ENCODE assay signal across 8 mouse cellular contexts in genomic region chr13:13784420-13784936, GRCm38 (mm10). TPM values are rescaled to one million over a fixed set of nuclear protein-coding genes. Genes with fewer than 3 reads are reported as not detected.
DNase-seq lines count a peak whose midpoint lies in the region; ATAC-seq and TF ChIP-seq lines count a peak whose summit lies in the region.

No protein-coding gene starts in this region.

- no peaks in the 10 kb centered on the region for H3K9me3 ChIP-seq in embryonic facial prominence, embryonic 11.5 days (replicated peaks; ENCODE audit: control insufficient read depth, low read length)
- no peaks in the 10 kb centered on the region for H3K9me3 ChIP-seq in intestine, postnatal 0 days (ENCODE audit: control insufficient read depth)
- H3K9me3 ChIP-seq in neural tube, embryonic 15.5 days (replicated peaks), result no peaks in the 10 kb centered on the region

- H3K4me1 ChIP-seq in heart, adult 2 months (ENCODE audit: control insufficient read depth, insufficient read depth, low read length), result no peaks in the 10 kb centered on the region; the same call in 1 of the 2 replicates
- H3K4me1 ChIP-seq in embryonic facial prominence, embryonic 11.5 days (ENCODE audit: control insufficient read depth, insufficient read depth, low read length), result 0 out of 2 replicates have a peak, but pooled peaks cover 5% of the 10 kb centered on the region
- H3K4me1 ChIP-seq in intestine, postnatal 0 days (replicated peaks; ENCODE audit: control insufficient read depth, insufficient read depth, low read length), result no peaks in the 10 kb centered on the region
- H3K4me1 ChIP-seq in neural tube, embryonic 15.5 days, result peaks cover 34% of the 10 kb centered on the region

- no peaks in the 10 kb centered on the region for H3K79me3 ChIP-seq in C2C12 (ENCODE audit: low read depth)

- H3K27ac ChIP-seq in heart, adult 2 months, result no peak overlapping the region
- H3K27ac ChIP-seq in embryonic facial prominence, embryonic 11.5 days (replicated peaks; ENCODE audit: low read depth, low read length), result no peak overlapping the region
- H3K27ac ChIP-seq in intestine, postnatal 0 days (ENCODE audit: low read depth, low read length), result no peak overlapping the region
- H3K27ac ChIP-seq in neural tube, embryonic 15.5 days (replicated peaks), result peak overlapping the region; percentile 70

- TF ChIP-seq EP300 in heart, adult 2 months (IDR thresholded peaks at IDR 0.05; ENCODE audit: insufficient read depth, low read depth, low read length), result no peak

- H3ac ChIP-seq in C2C12 (ENCODE audit: control insufficient read depth, insufficient read length, low read depth), result peak overlapping the region; percentile 2

- H3K27me3 ChIP-seq in heart, adult 2 months (ENCODE audit: control insufficient read depth, insufficient read depth, low read length), result peaks cover 9% of the 10 kb centered on the region
- H3K27me3 ChIP-seq in C2C12 (ENCODE audit: control insufficient read depth, insufficient read depth, insufficient read length), result peaks cover 12% of the 10 kb centered on the region
- H3K27me3 ChIP-seq in embryonic facial prominence, embryonic 11.5 days (ENCODE audit: control insufficient read depth, insufficient read depth, low read length), result peaks cover 21% of the 10 kb centered on the region
- H3K27me3 ChIP-seq in intestine, postnatal 0 days (replicated peaks; ENCODE audit: control insufficient read depth, insufficient read depth, low read length), result peaks cover 37% of the 10 kb centered on the region
- peaks cover 23% of the 10 kb centered on the region for H3K27me3 ChIP-seq in neural tube, embryonic 15.5 days (replicated peaks)

- peak overlapping the region; percentile 95 for H3K4me2 ChIP-seq in embryonic facial prominence, embryonic 11.5 days (ENCODE audit: low read depth, low read length)
- peak overlapping the region; percentile 92 for H3K4me2 ChIP-seq in intestine, postnatal 0 days (replicated peaks; ENCODE audit: low read depth)
- H3K4me2 ChIP-seq in neural tube, embryonic 15.5 days, result peak overlapping the region; percentile 87

- intact Hi-C loops in heart, adult 2 months (cut with DNase I), result no loop called here

- no peak overlapping the region for H3K9ac ChIP-seq in heart, adult 2 months (ENCODE audit: low read depth, low read length)
- H3K9ac ChIP-seq in embryonic facial prominence, embryonic 11.5 days (replicated peaks; ENCODE audit: low read length), result peak overlapping the region; percentile 34
- H3K9ac ChIP-seq in intestine, postnatal 0 days (ENCODE audit: low read depth, low read length), result no peak overlapping the region
- H3K9ac ChIP-seq in neural tube, embryonic 15.5 days (replicated peaks), result peak overlapping the region; percentile 67

- no peak for TF ChIP-seq CTCF in heart, adult 2 months (IDR thresholded peaks at IDR 0.05)
- TF ChIP-seq CTCF in C2C12 (IDR thresholded peaks at IDR 0.05; ENCODE audit: control insufficient read depth, insufficient read depth, insufficient read length), result no peak
- TF ChIP-seq CTCF in intestine, postnatal 0 days (IDR thresholded peaks at IDR 0.05; ENCODE audit: low read depth), result no peak

- H3K79me2 ChIP-seq in heart, adult 2 months (replicated peaks; ENCODE audit: control insufficient read depth, insufficient read depth, low read length), result no peaks in the 10 kb centered on the region
- H3K79me2 ChIP-seq in C2C12 (ENCODE audit: control insufficient read depth, insufficient read depth), result no peaks in the 10 kb centered on the region

- peak overlapping the region; percentile 47 for H3K4me3 ChIP-seq in heart, adult 2 months
- peak overlapping the region; percentile 28 for H3K4me3 ChIP-seq in C2C12 (ENCODE audit: insufficient read depth, poor library complexity, severe bottlenecking)
- H3K4me3 ChIP-seq in embryonic facial prominence, embryonic 11.5 days (ENCODE audit: low read depth, low read length), result peak overlapping the region; percentile 53
- peak overlapping the region; percentile 53 for H3K4me3 ChIP-seq in intestine, postnatal 0 days (ENCODE audit: low read depth, low read length)
- peak overlapping the region; percentile 71 for H3K4me3 ChIP-seq in neural tube, embryonic 15.5 days (replicated peaks)

- no peak for DNase-seq in heart, adult 2 months
- DNase-seq in heart, postnatal 4 days, result no peak
- peak; percentile 27 for DNase-seq in embryonic facial prominence, embryonic 11.5 days (ENCODE audit: low spot score)
- no peak for DNase-seq in left cerebral cortex, adult 11 months (ENCODE audit: low spot score)

- 1% methylated on average over 59 of the region's 59 CpGs for WGBS in heart, adult 2 months
- WGBS in embryonic facial prominence, embryonic 11.5 days, result 1% methylated on average over 46 of the region's 59 CpGs
- WGBS in intestine, postnatal 0 days, result under 1% methylated on average over 50 of the region's 59 CpGs
- WGBS in neural tube, embryonic 15.5 days, result under 1% methylated on average over 51 of the region's 59 CpGs

- no peaks in the 10 kb centered on the region for H3K36me3 ChIP-seq in heart, adult 2 months (ENCODE audit: control insufficient read depth, insufficient read depth, low read length)
- no peaks in the 10 kb centered on the region for H3K36me3 ChIP-seq in C2C12 (ENCODE audit: control insufficient read depth, insufficient read depth)
- no peaks in the 10 kb centered on the region for H3K36me3 ChIP-seq in embryonic facial prominence, embryonic 11.5 days (replicated peaks; ENCODE audit: control insufficient read depth, insufficient read depth, low read depth, low read length)
- no peaks in the 10 kb centered on the region for H3K36me3 ChIP-seq in intestine, postnatal 0 days (ENCODE audit: control insufficient read depth, insufficient read depth)
- H3K36me3 ChIP-seq in neural tube, embryonic 15.5 days, result no peaks in the 10 kb centered on the region

- ATAC-seq in embryonic facial prominence, embryonic 11.5 days (replicated peaks; ENCODE audit: insufficient number of reproducible peaks, low FRiP score, low TSS enrichment, low read depth), result peak; percentile 69
- peak; percentile 35; the same call in 1 of the 2 replicates for ATAC-seq in intestine, postnatal 0 days
- ATAC-seq in neural tube, embryonic 15.5 days (ENCODE audit: low FRiP score), result peak; percentile 72
- no peak for ATAC-seq in monocyte, adult 5-6 weeks (replicated peaks; ENCODE audit: insufficient number of reproducible peaks, low FRiP score, low TSS enrichment, poor library complexity, severe bottlenecking)

- no peak for TF ChIP-seq POLR2A in heart, adult 2 months (IDR thresholded peaks at IDR 0.05; ENCODE audit: insufficient read depth, low read depth, low read length)

TF ChIP-seq in C2C12, 6 proteins besides CTCF, POLR2A, EP300 and RAD21:
- no peak for TF ChIP-seq FOSL1 (IDR thresholded peaks at IDR 0.05; ENCODE audit: insufficient read depth, low read length, poor library complexity, severe bottlenecking)
- no peak for TF ChIP-seq USF1 (IDR thresholded peaks at IDR 0.05; ENCODE audit: low read depth)
- TF ChIP-seq CEBPB (IDR thresholded peaks at IDR 0.05; ENCODE audit: low read depth), result no peak
- no peak for TF ChIP-seq MYOG (IDR thresholded peaks at IDR 0.05; ENCODE audit: control insufficient read depth, extremely low read depth, insufficient read length)
- TF ChIP-seq MYOD1 (IDR thresholded peaks at IDR 0.05; ENCODE audit: control insufficient read depth, insufficient read length, low read depth), result no peak
- TF ChIP-seq MAX (IDR thresholded peaks at IDR 0.05), result no peak

RNA-seq across cellular contexts. Expression of gene Gng4, which starts 0.6 kb away (rescaled TPM):
- total RNA-seq in heart, adult 2 months (2021), result under 1 TPM; 0.23 to 0.32 TPM
- polyA plus RNA-seq in heart, adult 2 months (2012; rRNA removed), result 0.49 and 0.67 TPM in 2 replicates
- under 1 TPM; 0.27 to 0.33 TPM for total RNA-seq in heart, postnatal 4 days (2021)
- 0.04 TPM for polyA plus RNA-seq in C2C12 (2012; fragmentation: generic; extraction: Trizol)
- 1.7 and 2.4 TPM in 2 replicates for polyA plus RNA-seq in embryonic facial prominence, embryonic 11.5 days (2014; fragmentation: Nextera tagmentation; extraction: Ambion mirVana)
- polyA plus RNA-seq in intestine, postnatal 0 days (2015; fragmentation: Nextera tagmentation; extraction: Ambion mirVana), result 2.9 and 3.8 TPM in 2 replicates
- 70.4 and 81.3 TPM in 2 replicates for polyA plus RNA-seq in neural tube, embryonic 15.5 days (2015; fragmentation: Nextera tagmentation; extraction: Ambion mirVana)
- total RNA-seq in monocyte, adult 5-6 weeks (2017), result not detected in 3 replicates

Comparison
In these comparisons a context has a peak if more than half of its experiments do, and no peak if none do; other contexts are left out.
1. H3K9ac ChIP-seq: peak in embryonic facial prominence, embryonic 11.5 days (single experiment) and neural tube, embryonic 15.5 days (single experiment); none in heart, adult 2 months (single experiment) and intestine, postnatal 0 days (single experiment).
2. RNA of gene Gng4, which starts 0.6 kb away (polyA plus RNA-seq): 70.4 to 81.3 TPM in neural tube, embryonic 15.5 days; 2.9 to 3.8 TPM in intestine, postnatal 0 days, 1.7 to 2.4 TPM in embryonic facial prominence, embryonic 11.5 days, 0.49 to 0.67 TPM in heart, adult 2 months and 0.04 TPM in C2C12 (single experiment); every median in the first group is over 10 times any median in the second.
3. Peak in every context shown above with its lines, with median percentiles within 50 percentile points of each other: H3K4me3 ChIP-seq and H3K4me2 ChIP-seq.